Mouse (Mus musculus) heart, embryonic 16.5 days (tissue): ENCODE data around the gene Olfr218. TPM values are rescaled to one million over a fixed set of nuclear protein-coding genes. Genes with fewer than 3 reads are reported as not detected.
"Not testable (repeated sequence)": the region's sequence is repeated elsewhere in the genome, so short reads cannot be mapped to it uniquely, and the experiment has no call there.

Source experiments
- ATAC-seq: fragments of 200-750 bp; cut with Nextera tagmentation; replicated peaks from 2 replicates; pipeline ENCODE4 v1.8.0; 2017; ENCODE audit warnings: moderate number of reproducible peaks; ENCODE audit not compliant: insufficient read depth, low FRiP score; ENCODE audit errors: extremely low read depth
- H3K27ac ChIP-seq: fragments of 300-500 bp; sonication (generic); 2 replicates; pipeline ENCODE4 v1.5.1; 2014; ENCODE audit warnings: mild to moderate bottlenecking, low read length, control low read depth, moderate library complexity
- H3K27me3 ChIP-seq: fragments of 300-500 bp; sonication (generic); 2 replicates; pipeline ENCODE4 v1.6.1; 2014; ENCODE audit warnings: low read length, mixed read lengths; ENCODE audit not compliant: control insufficient read depth, insufficient read depth
- H3K36me3 ChIP-seq: fragments of 300-500 bp; sonication (generic); 2 replicates; pipeline ENCODE4 v1.6.1; 2014; ENCODE audit not compliant: control insufficient read depth, insufficient read depth
- H3K4me1 ChIP-seq: fragments of 300-500 bp; sonication (generic); 2 replicates; pipeline ENCODE4 v1.6.1; 2014; ENCODE audit warnings: low read length, mixed read lengths; ENCODE audit not compliant: control insufficient read depth, insufficient read depth
- H3K4me2 ChIP-seq: fragments of 300-500 bp; sonication (generic); 2 replicates; pipeline ENCODE4 v1.6.1; 2014; ENCODE audit warnings: low read depth, mild to moderate bottlenecking, control low read depth, low read length
- H3K4me3 ChIP-seq: fragments of 300-500 bp; sonication (generic); 2 replicates; pipeline ENCODE4 v1.5.1; 2014; ENCODE audit warnings: mild to moderate bottlenecking, control low read depth, low read length
- H3K9ac ChIP-seq: fragments of 300-500 bp; sonication (generic); 2 replicates; pipeline ENCODE4 v1.6.1; 2014; ENCODE audit warnings: low read length, control low read depth
- H3K9me3 ChIP-seq: fragments of 300-500 bp; sonication (generic); replicated peaks from 2 replicates; pipeline ENCODE4 v1.6.1; 2016; ENCODE audit warnings: low read length; ENCODE audit not compliant: control insufficient read depth
- WGBS: fragments of 180-500 bp; shearing (Covaris S2); extraction: QIAGEN DNeasy Blood & Tissue Kit; methylation state at CpG from one replicate; pipeline ENCODE4 v1.1.7; 2014; 5-methylcytosine and 5-hydroxymethylcytosine counted together
- polyA plus RNA-seq: library from polyadenylated mRNA; unstranded; fragments of >200 nt; fragmentation: Nextera tagmentation; extraction: Ambion mirVana; gene quantifications from 2 replicates; pipeline ENCODE4 v1.2.1, GENCODE M21; 2015

Gene Olfr218
- polyA plus RNA-seq = not detected in 2 replicates

DNA sequence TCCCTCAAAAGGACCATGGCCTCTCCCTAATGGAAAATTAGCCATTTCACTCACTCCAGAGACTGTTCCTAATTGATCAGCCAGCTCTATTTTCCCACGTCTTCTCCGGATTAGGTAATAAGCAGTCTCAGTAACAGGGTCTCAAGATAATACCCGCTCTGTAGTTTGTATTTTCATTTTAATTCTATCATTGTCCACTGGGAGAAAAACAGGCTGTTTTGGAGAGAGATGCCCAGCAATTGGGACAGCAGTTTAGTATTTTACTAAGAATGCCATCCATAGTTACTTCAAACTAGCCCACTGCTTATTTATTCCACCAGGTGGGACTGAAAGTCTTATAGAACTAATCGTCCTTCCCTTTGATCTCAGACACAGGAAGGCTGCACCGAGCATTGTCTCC is at the start of gene Olfr218:
TSS of gene Olfr218 (plus strand) at position 301 of the 400 bp plus-strand sequence.
- ATAC-seq = no peak
- H3K27ac ChIP-seq = no peak within 1 kb of the TSS
- H3K27me3 ChIP-seq = no peaks in the 10 kb centered on the region
- H3K9ac ChIP-seq = no peak within 1 kb of the TSS
- 68% methylated on average over 5 of the region's 5 CpGs for WGBS
- H3K36me3 ChIP-seq = no peaks in the 10 kb centered on the region
- no peaks in the 10 kb centered on the region for H3K9me3 ChIP-seq
- no peak within 1 kb of the TSS for H3K4me2 ChIP-seq
- no peaks in the 10 kb centered on the region for H3K4me1 ChIP-seq
- no peak within 1 kb of the TSS for H3K4me3 ChIP-seq

- H3K4me2 ChIP-seq = no peak overlapping the region
- no peaks in the 10 kb centered on the region for H3K36me3 ChIP-seq
- ATAC-seq = no peak
- no peaks in the 10 kb centered on the region for H3K9me3 ChIP-seq
- H3K4me3 ChIP-seq = no peak overlapping the region
- no peaks in the 10 kb centered on the region for H3K27me3 ChIP-seq
- no peak overlapping the region for H3K27ac ChIP-seq
- H3K9ac ChIP-seq = no peak overlapping the region
- H3K4me1 ChIP-seq = no peaks in the 10 kb centered on the region
Observed at GRCm38 (mm10) chr1:173174154-173174842, 23.3 kb upstream of the Olfr218 start.

GRCm38 (mm10) chr1:173190540-173190939 is 7.1 kb upstream of the Olfr218 start, which contains the start of gene Olfr1406:
Olfr1406 (minus strand) TSS chr1:173190640.
- H3K9ac ChIP-seq = no peak within 1 kb of the TSS
- H3K9me3 ChIP-seq = no peaks in the 10 kb centered on the region
- no peaks in the 10 kb centered on the region for H3K27me3 ChIP-seq
- no peak within 1 kb of the TSS for H3K4me3 ChIP-seq
- no peak within 1 kb of the TSS for H3K27ac ChIP-seq
- ATAC-seq = no peak
- WGBS = 46% methylated on average over 3 of the region's 3 CpGs
- H3K36me3 ChIP-seq = no peaks in the 10 kb centered on the region
- H3K4me1 ChIP-seq = no peaks in the 10 kb centered on the region
- no peak within 1 kb of the TSS for H3K4me2 ChIP-seq

GRCm38 (mm10) chr1:173192059-173192458 is 5.5 kb upstream of the Olfr218 start:
- Histone ChIP-seq H3K27me3 (no peaks in the 10 kb centered on the region), H3K9ac (no peak overlapping the region), H3K36me3 (no peaks in the 10 kb centered on the region), H3K9me3 (no peaks in the 10 kb centered on the region), H3K4me2 (no peak overlapping the region), H3K4me1 (no peaks in the 10 kb centered on the region), H3K4me3 (no peak overlapping the region), H3K27ac (no peak overlapping the region)
- WGBS = 34% methylated on average over 3 of the region's 3 CpGs
- ATAC-seq = no peak

DNA sequence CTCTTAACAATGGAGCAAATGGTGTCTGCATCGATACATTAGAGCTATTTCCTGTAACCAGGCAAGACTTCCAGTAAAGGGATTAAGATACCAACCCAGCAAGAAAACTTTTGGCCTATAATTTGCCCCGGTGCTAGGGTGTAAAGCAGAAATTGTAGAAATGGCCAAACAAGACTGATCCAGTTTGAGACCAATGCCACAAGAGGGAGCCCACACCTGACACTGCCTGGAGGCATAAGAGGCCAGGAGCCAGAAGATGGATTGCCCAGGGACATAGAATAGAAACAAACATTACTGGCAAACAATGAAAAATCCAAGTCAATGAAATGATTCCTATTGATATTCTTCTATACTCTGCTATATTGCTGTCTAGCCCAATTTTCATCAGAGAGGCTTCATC is 1.2 kb upstream of the Olfr218 start:
- no peaks in the 10 kb centered on the region for H3K9me3 ChIP-seq
- H3K36me3 ChIP-seq = no peaks in the 10 kb centered on the region
- no peak overlapping the region for H3K27ac ChIP-seq
- no peak overlapping the region for H3K4me2 ChIP-seq
- WGBS = 71% methylated on average over 2 of the region's 2 CpGs
- no peaks in the 10 kb centered on the region for H3K4me1 ChIP-seq
- no peaks in the 10 kb centered on the region for H3K27me3 ChIP-seq
- H3K9ac ChIP-seq = no peak overlapping the region
- H3K4me3 ChIP-seq = no peak overlapping the region
- ATAC-seq = no peak

GRCm38 (mm10) chr1:173212092-173212491 is 14.5 kb downstream of the Olfr218 start, which contains the start of gene Olfr1404:
Olfr1404 (plus strand) TSS chr1:173212392.
- no peak within 1 kb of the TSS for H3K9ac ChIP-seq
- H3K27ac ChIP-seq = no peak within 1 kb of the TSS
- 67% methylated on average over 5 of the region's 5 CpGs for WGBS
- H3K9me3 ChIP-seq = peaks cover 2% of the 10 kb centered on the region; the same call in 1 of the 2 replicates
- no peak within 1 kb of the TSS for H3K4me3 ChIP-seq
- no peak for ATAC-seq
- no peak within 1 kb of the TSS for H3K4me2 ChIP-seq
- no peaks in the 10 kb centered on the region for H3K27me3 ChIP-seq
- no peaks in the 10 kb centered on the region for H3K4me1 ChIP-seq
- no peaks in the 10 kb centered on the region for H3K36me3 ChIP-seq

DNA sequence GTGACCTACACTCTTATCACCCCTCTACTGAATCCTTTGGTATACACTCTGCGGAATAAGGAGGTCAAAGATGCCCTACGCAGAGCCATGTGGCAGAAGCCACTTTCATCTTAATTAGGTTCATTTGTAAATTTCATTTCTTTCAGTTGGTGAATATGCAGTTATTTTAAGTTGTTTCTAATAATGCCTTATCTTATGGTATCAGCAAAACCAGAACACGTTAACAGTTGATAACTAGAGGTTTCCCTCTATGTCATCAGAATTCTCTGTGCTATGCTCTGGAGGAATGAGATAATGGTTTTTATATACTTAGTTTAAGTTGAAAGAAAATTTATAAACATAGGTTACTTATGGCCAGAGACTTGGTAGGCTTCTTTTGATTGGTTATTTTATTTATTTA is 18.9 kb downstream of the Olfr218 start:
- Histone ChIP-seq H3K36me3 (no peaks in the 10 kb centered on the region), H3K9me3 (no peaks in the 10 kb centered on the region), H3K4me2 (no peak overlapping the region), H3K4me3 (no peak overlapping the region), H3K4me1 (no peaks in the 10 kb centered on the region), H3K27ac (no peak overlapping the region), H3K9ac (no peak overlapping the region), H3K27me3 (no peaks in the 10 kb centered on the region)
- 74% methylated on average over 3 of the region's 3 CpGs for WGBS
- no peak for ATAC-seq

DNA sequence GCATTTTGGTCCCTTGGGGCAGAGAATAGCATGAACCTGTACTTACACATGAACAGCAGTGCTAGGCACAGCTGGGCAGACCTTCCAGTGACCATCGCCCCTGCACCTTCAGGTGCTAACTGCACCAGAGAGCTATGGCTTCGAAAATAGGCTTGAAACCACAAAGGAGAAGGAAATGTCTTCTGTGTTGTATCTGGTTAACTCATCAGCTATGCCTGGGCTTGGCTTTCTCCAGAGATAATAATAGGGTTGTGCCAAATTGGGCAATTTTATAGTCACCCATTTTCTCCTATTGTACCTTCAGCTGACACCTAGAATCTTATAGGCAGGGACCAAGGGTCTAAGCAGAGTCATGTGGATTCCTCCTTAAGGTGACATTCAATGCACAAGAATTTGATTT is 29.5 kb downstream of the Olfr218 start, which contains the start of gene Fcer1a:
TSS of gene Fcer1a (minus strand) at position 134 of the 400 bp plus-strand sequence.
- H3K9ac ChIP-seq = no peak within 1 kb of the TSS
- no peak for ATAC-seq
- 55% methylated on average over 2 of the region's 2 CpGs for WGBS
- no peaks in the 10 kb centered on the region for H3K27me3 ChIP-seq
- H3K9me3 ChIP-seq = no peaks in the 10 kb centered on the region
- H3K27ac ChIP-seq = no peak within 1 kb of the TSS
- no peaks in the 10 kb centered on the region for H3K36me3 ChIP-seq
- no peak within 1 kb of the TSS for H3K4me2 ChIP-seq
- no peak within 1 kb of the TSS for H3K4me3 ChIP-seq
- no peaks in the 10 kb centered on the region for H3K4me1 ChIP-seq

- not testable (repeated sequence) for H3K36me3 ChIP-seq, H3K4me1 ChIP-seq
Observed at GRCm38 (mm10) chr1:173237004-173237403, 39.4 kb downstream of the Olfr218 start.

More at GRCm38 (mm10) chr1:173237004-173237403, 39.4 kb downstream of the Olfr218 start:
- WGBS = 62% methylated on average over 1 of the region's 1 CpGs
- H3K9me3 ChIP-seq, H3K27ac ChIP-seq, H3K4me2 ChIP-seq, H3K4me3 ChIP-seq, H3K27me3 ChIP-seq, ATAC-seq, H3K9ac ChIP-seq: not testable (repeated sequence)
